Mouse (Mus musculus) olfactory bulb, adult 2 months (tissue): ENCODE results near the gene Aifm3.

Source experiments
- CTCF ChIP-seq: fragments of 200-500 bp; IDR thresholded peaks from 2 replicates; pipeline ENCODE4 v1.5.1; 2012; ENCODE audit warnings: low read depth, mild to moderate bottlenecking, low read length, moderate library complexity; ENCODE audit not compliant: insufficient read depth
- POLR2A ChIP-seq: fragments of 200-500 bp; IDR thresholded peaks from 2 replicates; pipeline ENCODE4 v1.6.1; 2012; ENCODE audit warnings: mild to moderate bottlenecking, low read depth, low read length, moderate library complexity; ENCODE audit not compliant: insufficient read depth

DNA sequence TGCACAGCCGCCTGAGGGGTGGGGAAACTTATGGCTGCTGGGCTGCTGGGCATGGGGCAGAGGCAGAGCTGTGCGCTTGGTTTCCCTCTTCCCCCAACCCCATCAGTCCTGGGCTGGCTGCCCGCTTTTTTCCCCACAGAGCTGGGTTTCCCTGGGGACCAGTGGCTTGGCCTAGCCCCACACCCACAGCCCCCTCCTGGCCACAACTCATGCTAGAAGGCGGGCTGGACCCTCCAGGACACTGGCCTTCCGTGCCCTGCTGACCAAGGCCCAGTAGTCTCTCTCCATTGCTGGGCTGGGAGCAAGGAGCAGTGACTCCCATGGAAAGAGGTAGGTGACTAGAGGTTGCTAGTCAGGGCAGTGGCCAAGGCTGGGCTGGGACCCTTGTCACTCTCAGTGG lies 1.7 kb downstream of the Aifm3 start:
- no peak for TF ChIP-seq CTCF
- no peak for TF ChIP-seq POLR2A
